Mouse (Mus musculus): ENCODE results near the gene Prkg1. TPM values are rescaled to one million over a fixed set of nuclear protein-coding genes. Genes with fewer than 3 reads are reported as not detected.

The Prkg1 gene
- total and polyA plus RNA-seq, 3 experiments = not detected

- Histone ChIP-seq H3K36me3 (ENCODE audit: control insufficient read depth in 1 of 2, insufficient read depth in 2 of 2, low read length in 2 of 2) (no peaks in the 10 kb centered on the region), H3K4me3 (ENCODE audit: control insufficient read depth in 1 of 2, insufficient read depth in 1 of 2, low read depth in 2 of 2, low read length in 2 of 2) (no peak overlapping the region), H3K9me3 (replicated peaks; ENCODE audit: insufficient read depth, low read length) (no peaks in the 10 kb centered on the region), H3K27me3 (ENCODE audit: control insufficient read depth in 1 of 2, insufficient read depth in 2 of 2, low read length in 2 of 2) (no peaks in the 10 kb centered on the region), H3K4me1 (ENCODE audit: control insufficient read depth in 1 of 2, insufficient read depth in 2 of 2, low read length in 2 of 2) (no peaks in the 10 kb centered on the region), H3K79me2 (ENCODE audit: control insufficient read depth, insufficient read depth, low read length, poor library complexity) (no peaks in the 10 kb centered on the region), H3K27ac (ENCODE audit: control insufficient read depth, low read depth, low read length) (no peak overlapping the region), H3K9ac (ENCODE audit: control insufficient read depth, low read depth, low read length, poor library complexity, severe bottlenecking) (no peak overlapping the region)
- no peak for DNase-seq (ENCODE audit: low read depth, low spot score)
- no peak for TF ChIP-seq ZC3H11A (IDR thresholded peaks at IDR 0.05; ENCODE audit: low read depth, low read length)
- TF ChIP-seq EP300 (IDR thresholded peaks at IDR 0.05; ENCODE audit: low read depth in 1 of 2, low read length in 2 of 2) = no peak
- TF ChIP-seq CHD1 (IDR thresholded peaks at IDR 0.05; ENCODE audit: low read depth, low read length) = no peak
- TF ChIP-seq USF1 (IDR thresholded peaks at IDR 0.05; ENCODE audit: low read depth, low read length) = no peak
- no peak for TF ChIP-seq CHD2 (IDR thresholded peaks at IDR 0.05; ENCODE audit: low read length)
- TF ChIP-seq TAL1 (IDR thresholded peaks at IDR 0.05; ENCODE audit: low read length) = no peak
- no peak for TF ChIP-seq POLR2AphosphoS2 (IDR thresholded peaks at IDR 0.05; ENCODE audit: low read length)
- TF ChIP-seq UBTF (IDR thresholded peaks at IDR 0.05; ENCODE audit: borderline replicate concordance, insufficient read depth, low read depth, low read length) = no peak
- no peak for TF ChIP-seq MYB (IDR thresholded peaks at IDR 0.05; ENCODE audit: low read depth, low read length)
- no peak for TF ChIP-seq SIN3A (IDR thresholded peaks at IDR 0.05; ENCODE audit: low read length)
- no peak for TF ChIP-seq ZMIZ1 (IDR thresholded peaks at IDR 0.05; ENCODE audit: low read depth, low read length)
- TF ChIP-seq NRF1 (IDR thresholded peaks at IDR 0.05; ENCODE audit: insufficient read depth, low read depth, low read length, poor library complexity, severe bottlenecking) = no peak
- TF ChIP-seq MXI1 (IDR thresholded peaks at IDR 0.05; ENCODE audit: low read depth, low read length) = no peak
- TF ChIP-seq MAX (IDR thresholded peaks at IDR 0.05; ENCODE audit: low read length) = no peak
- no peak for TF ChIP-seq MEF2A (IDR thresholded peaks at IDR 0.05; ENCODE audit: extremely low read depth, insufficient replicate concordance, low read depth, low read length, poor library complexity, severe bottlenecking)
- no peak for TF ChIP-seq JUND (IDR thresholded peaks at IDR 0.05; ENCODE audit: low read depth, low read length)
- TF ChIP-seq E2F4 (IDR thresholded peaks at IDR 0.05; ENCODE audit: borderline replicate concordance, low read depth, low read length) = no peak
Observed at GRCm38 (mm10) chr19:30829231-30829775, 935.5 kb downstream of the Prkg1 start.

GRCm38 (mm10) chr19:30827820-30828219 is 937.0 kb downstream of the Prkg1 start:
- H3K4me3 ChIP-seq (ENCODE audit: control insufficient read depth in 1 of 2, insufficient read depth in 1 of 2, low read depth in 2 of 2, low read length in 2 of 2) = no peak overlapping the region
- TF ChIP-seq RAD21 (IDR thresholded peaks at IDR 0.05; ENCODE audit: low read depth, low read length) (peak; percentile 27), MYC (IDR thresholded peaks at IDR 0.05; ENCODE audit: low read depth, low read length) (no peak), CTCF (IDR thresholded peaks at IDR 0.05 in 2 of 3, conservative IDR thresholded peaks at IDR 0.05 in 1 of 3; ENCODE audit: control insufficient read depth in 1 of 3, insufficient read depth in 1 of 3, low read depth in 2 of 3, low read length in 3 of 3, poor library complexity in 1 of 3, severe bottlenecking in 1 of 3) (peak; percentile 22 to 33 (median 25)), SMC3 (IDR thresholded peaks at IDR 0.05; ENCODE audit: low read depth, low read length) (peak; percentile 34)
- no peaks in the 10 kb centered on the region for H3K9me3 ChIP-seq (replicated peaks; ENCODE audit: insufficient read depth, low read length)
- DNase-seq (ENCODE audit: low read depth, low spot score) = peak; percentile 23
- no peaks in the 10 kb centered on the region for H3K4me1 ChIP-seq (ENCODE audit: control insufficient read depth in 1 of 2, insufficient read depth in 2 of 2, low read length in 2 of 2)
- H3K36me3 ChIP-seq (ENCODE audit: control insufficient read depth in 1 of 2, insufficient read depth in 2 of 2, low read length in 2 of 2) = no peaks in the 10 kb centered on the region
- no peak overlapping the region for H3K9ac ChIP-seq (ENCODE audit: control insufficient read depth, low read depth, low read length, poor library complexity, severe bottlenecking)
- H3K27me3 ChIP-seq (ENCODE audit: control insufficient read depth in 1 of 2, insufficient read depth in 2 of 2, low read length in 2 of 2) = no peaks in the 10 kb centered on the region
- no peaks in the 10 kb centered on the region for H3K79me2 ChIP-seq (ENCODE audit: control insufficient read depth, insufficient read depth, low read length, poor library complexity)
- no peak overlapping the region for H3K27ac ChIP-seq (ENCODE audit: control insufficient read depth, low read depth, low read length)

Measured in MEL (cell line).